Mouse (Mus musculus) G1E (cell line): ENCODE measurements around the gene Stpg3.

ENCODE experiments used
- CTCF ChIP-seq: IDR thresholded peaks from 2 replicates; pipeline ENCODE4 v1.5.1; 2012; ENCODE audit warnings: low read depth, low read length, inconsistent platforms, mixed read lengths
- GATA1 ChIP-seq: IDR thresholded peaks from 2 replicates; pipeline ENCODE4 v1.6.1; 2012; ENCODE audit warnings: borderline replicate concordance, low read length, inconsistent platforms, mixed read lengths
- GATA2 ChIP-seq: IDR thresholded peaks from 2 replicates; pipeline ENCODE4 v1.6.1; 2012; ENCODE audit warnings: low read depth, low read length, inconsistent platforms, borderline replicate concordance
- POLR2AphosphoS5 ChIP-seq: IDR thresholded peaks from 2 replicates; pipeline ENCODE4 v1.6.1; 2012; ENCODE audit warnings: low read depth, low read length, inconsistent platforms; ENCODE audit not compliant: insufficient replicate concordance
- TAL1 ChIP-seq: conservative IDR thresholded peaks from 2 replicates; pipeline ENCODE4 v1.6.1; 2012; ENCODE audit warnings: low read depth, low read length, inconsistent platforms, mixed read lengths

- TF ChIP-seq POLR2AphosphoS5 = no peak
- TF ChIP-seq TAL1 = no peak
- TF ChIP-seq CTCF = no peak
- no peak for TF ChIP-seq GATA1
- no peak for TF ChIP-seq GATA2
These were observed 41.8 kb downstream of the Stpg3 start for GRCm38 (mm10) chr2:25172629-25173028.
